In genomic region chr8:116438895-116439294, GRCm38 (mm10) we compare ENCODE assay signal across 8 mouse cellular contexts.
DNase-seq lines count a peak whose midpoint lies in the region; ATAC-seq and TF ChIP-seq lines count a peak whose summit lies in the region.
"Had no signal": no experiment of that assay in that cellular context is flagged by ENCODE, and none has a peak within 500 bp of the region (broad histone marks: within the 10 kb centered on the region; RNA-seq: fewer than 3 reads in every experiment).

No protein-coding gene starts in this region.

- no peak overlapping the region for H3K27ac ChIP-seq in forebrain, embryonic 14.5 days (ENCODE audit: low read depth, low read length)
- H3K27ac ChIP-seq in hindbrain, embryonic 15.5 days (replicated peaks), result no peak overlapping the region
- H3K27ac ChIP-seq: midbrain, embryonic 12.5 days had no signal

- no peak overlapping the region for H3K9ac ChIP-seq in forebrain, embryonic 14.5 days (ENCODE audit: low read length)
- no peak overlapping the region for H3K9ac ChIP-seq in hindbrain, embryonic 15.5 days
- H3K9ac ChIP-seq: midbrain, embryonic 12.5 days had no signal

- CTCF ChIA-PET in Patski (lab: Charles Lee), result interaction anchor here (0.9 to 1.7 kb wide), 8 partner anchors 9 to 734 kb away, joined by 3 to 5 read pairs (median 4); no protein-coding TSS in a partner anchor

- ATAC-seq in Patski, result peak; percentile 68
- ATAC-seq in forebrain, embryonic 14.5 days, result 0 out of 2 replicates have a peak, but pooled peaks have one; percentile 66
- ATAC-seq in hindbrain, embryonic 15.5 days (ENCODE audit: low FRiP score, low read depth), result 0 out of 2 replicates have a peak, but pooled peaks have one; percentile 56
- ATAC-seq in megakaryocyte progenitor cell, adult 5-6 weeks (replicated peaks; ENCODE audit: poor library complexity), result peak; percentile 97

- H3K4me1 ChIP-seq in forebrain, embryonic 14.5 days (ENCODE audit: control insufficient read depth, insufficient read depth, low read length), result no peaks in the 10 kb centered on the region
- H3K4me1 ChIP-seq in hindbrain, embryonic 15.5 days (replicated peaks), result peaks cover 11% of the 10 kb centered on the region

- in situ Hi-C loops in Patski (cut with MboI; ENCODE audit: low pct_unique_long_range_greater_than_20kb), result loop anchor here (5.0 to 25.0 kb wide), 5 partner anchors 292 to 1982 kb away; partner anchors contain the start of gene Maf

- TF ChIP-seq CTCF in Patski (IDR thresholded peaks at IDR 0.05), result peak; percentile 91

- DNase-seq in Patski (ENCODE audit: low read depth, low spot score), result peak; percentile 10
- peak; percentile 46 for DNase-seq in c-Kit-positive CD71-negative TER-119-negative erythroid progenitor cells, embryonic 14.5 days (ENCODE audit: low read depth)
- DNase-seq in forebrain, embryonic 14.5 days (ENCODE audit: low spot score), result peak; percentile 89
- DNase-seq in layer of hippocampus, postnatal 25 days (ENCODE audit: extremely low spot score in 1 of 2, low spot score in 1 of 2), result peak; percentile 54 to 81
- peak; percentile 28 to 72 for DNase-seq in spleen, postnatal 10 days (ENCODE audit: low spot score in 2 of 2)

- H3K36me3 ChIP-seq in forebrain, embryonic 14.5 days (ENCODE audit: control insufficient read depth, insufficient read depth, low read length), result no peaks in the 10 kb centered on the region
- H3K36me3 ChIP-seq in hindbrain, embryonic 15.5 days, result no peaks in the 10 kb centered on the region
- H3K36me3 ChIP-seq: midbrain, embryonic 12.5 days had no signal

- POLR2A ChIA-PET in Patski (lab: Charles Lee), result interaction anchor here (0.8 kb wide), 1 partner anchor 9 kb away, joined by 3 read pairs; no protein-coding TSS in a partner anchor

- WGBS in forebrain, embryonic 14.5 days, result 15% methylated on average over 7 of the region's 7 CpGs
- 15% methylated on average over 7 of the region's 7 CpGs for WGBS in hindbrain, embryonic 15.5 days

- H3K9me3 ChIP-seq in forebrain, embryonic 14.5 days (replicated peaks; ENCODE audit: control insufficient read depth, low read length), result no peaks in the 10 kb centered on the region
- H3K9me3 ChIP-seq in hindbrain, embryonic 15.5 days, result no peaks in the 10 kb centered on the region
- H3K9me3 ChIP-seq: midbrain, embryonic 12.5 days had no signal

- no peak overlapping the region for H3K4me3 ChIP-seq in forebrain, embryonic 14.5 days (ENCODE audit: low read depth, low read length)
- H3K4me3 ChIP-seq in hindbrain, embryonic 15.5 days, result no peak overlapping the region
- H3K4me3 ChIP-seq: midbrain, embryonic 12.5 days had no signal

- no peak overlapping the region for H3K4me2 ChIP-seq in forebrain, embryonic 14.5 days (ENCODE audit: low read length)
- no peak overlapping the region for H3K4me2 ChIP-seq in hindbrain, embryonic 15.5 days
- H3K4me2 ChIP-seq: midbrain, embryonic 12.5 days had no signal

- H3K27me3 ChIP-seq in Patski, result peaks cover 11% of the 10 kb centered on the region
- no peaks in the 10 kb centered on the region for H3K27me3 ChIP-seq in forebrain, embryonic 14.5 days (replicated peaks; ENCODE audit: control insufficient read depth, insufficient read depth, low read length)
- H3K27me3 ChIP-seq in hindbrain, embryonic 15.5 days, result no peaks in the 10 kb centered on the region; the same call in 1 of the 2 replicates

Comparison
In these comparisons a context has a peak if more than half of its experiments do, and no peak if none do; other contexts are left out.
1. DNase-seq: peak in every context shown above with its lines; median percentile 89 in forebrain, embryonic 14.5 days; 68 in layer of hippocampus, postnatal 25 days; 50 in spleen, postnatal 10 days; 46 in c-Kit-positive CD71-negative TER-119-negative erythroid progenitor cells, embryonic 14.5 days; 10 in Patski.